ENCODE assay signal across 28 mouse cellular contexts in genomic region chr7:79033745-79034144, GRCm38 (mm10). TPM values are rescaled to one million over a fixed set of nuclear protein-coding genes. Genes with fewer than 3 reads are reported as not detected.
DNase-seq lines count a peak whose midpoint lies in the region; ATAC-seq and TF ChIP-seq lines count a peak whose summit lies in the region.
"Had no signal": no experiment of that assay in that cellular context is flagged by ENCODE, and none has a peak within 500 bp of the region (broad histone marks: within the 10 kb centered on the region; RNA-seq: fewer than 3 reads in every experiment).

No protein-coding gene starts in this region.

- no peaks in the 10 kb centered on the region; the same call in 1 of the 2 replicates for H3K9me3 ChIP-seq in heart, embryonic 11.5 days (replicated peaks; ENCODE audit: control insufficient read depth, low read length)
- peaks cover 3% of the 10 kb centered on the region; the same call in 1 of the 2 replicates for H3K9me3 ChIP-seq in heart, embryonic 14.5 days (ENCODE audit: control insufficient read depth, low read length)
- H3K9me3 ChIP-seq in lung, embryonic 14.5 days (ENCODE audit: low read depth, low read length), result no peaks in the 10 kb centered on the region
- H3K9me3 ChIP-seq: forebrain, embryonic 10.5 days; forebrain, embryonic 13.5 days; G1E; hindbrain, embryonic 10.5 days; intestine, embryonic 15.5 days had no signal

- no peak for TF ChIP-seq CTCF in lung, embryonic 14.5 days (IDR thresholded peaks at IDR 0.05; ENCODE audit: low read depth)

- ATAC-seq in heart, embryonic 11.5 days (replicated peaks; ENCODE audit: insufficient number of reproducible peaks, low FRiP score, low TSS enrichment), result no peak
- no peak for ATAC-seq in heart, embryonic 14.5 days (ENCODE audit: insufficient number of reproducible peaks, insufficient read depth, low FRiP score, low read depth)
- no peak for ATAC-seq in lung, embryonic 14.5 days (ENCODE audit: insufficient read depth)
- ATAC-seq: forebrain, embryonic 13.5 days; forebrain, embryonic 16.5 days; hindbrain, embryonic 16.5 days; intestine, embryonic 15.5 days; Patski had no signal

- intact Hi-C loops in heart, postnatal 36 days (cut with DNase I), result no loop called here

- DNase-seq in heart, adult 18-20 months, result no peak
- no peak for DNase-seq in heart, postnatal 36 days
- DNase-seq in lung, embryonic 14.5 days, result peak; percentile 51
- no peak for DNase-seq in lung, postnatal 25 days (ENCODE audit: low spot score)
- DNase-seq in lung, postnatal 10 days, result peak; percentile 32
- no peak for DNase-seq in lung, postnatal 36 days
- DNase-seq: adrenal gland, postnatal 10 days; adrenal gland, postnatal 36 days; B cell, adult 2 months; cerebellum, adult 18-20 months; cerebellum, adult 9-10 months; cerebellum, postnatal 14 days; gastrocnemius, postnatal 10 days; gastrocnemius, postnatal 36 days; kidney, adult 11 months had no signal

- WGBS in heart, embryonic 11.5 days (ENCODE audit: insufficient replicate concordance), result 24% methylated on average over 2 of the region's 2 CpGs
- 14% methylated on average over 2 of the region's 2 CpGs for WGBS in heart, embryonic 14.5 days
- 33% methylated on average over 2 of the region's 2 CpGs for WGBS in lung, embryonic 14.5 days

- no peaks in the 10 kb centered on the region for H3K36me3 ChIP-seq in heart, embryonic 11.5 days (ENCODE audit: control insufficient read depth, insufficient read depth, low read length)
- H3K36me3 ChIP-seq in heart, embryonic 14.5 days (ENCODE audit: control insufficient read depth, insufficient read depth, low read length), result no peaks in the 10 kb centered on the region
- H3K36me3 ChIP-seq in lung, embryonic 14.5 days (ENCODE audit: insufficient read depth), result no peaks in the 10 kb centered on the region
- H3K36me3 ChIP-seq: forebrain, embryonic 10.5 days; G1E; hindbrain, embryonic 10.5 days; hindbrain, embryonic 13.5 days; intestine, embryonic 15.5 days had no signal

- H3K27me3 ChIP-seq in heart, embryonic 11.5 days (ENCODE audit: control insufficient read depth, insufficient read depth, low read length), result no peaks in the 10 kb centered on the region
- no peaks in the 10 kb centered on the region for H3K27me3 ChIP-seq in heart, embryonic 14.5 days (ENCODE audit: control insufficient read depth, insufficient read depth, low read length)
- H3K27me3 ChIP-seq in lung, embryonic 14.5 days (ENCODE audit: insufficient read depth, low read length), result no peaks in the 10 kb centered on the region
- H3K27me3 ChIP-seq: forebrain, embryonic 13.5 days; hindbrain, embryonic 13.5 days; intestine, embryonic 15.5 days had no signal

- no peak overlapping the region for H3K4me2 ChIP-seq in heart, embryonic 11.5 days
- H3K4me2 ChIP-seq in heart, embryonic 14.5 days (ENCODE audit: low read length), result no peak overlapping the region
- no peak overlapping the region for H3K4me2 ChIP-seq in lung, embryonic 14.5 days
- H3K4me2 ChIP-seq: forebrain, embryonic 13.5 days; hindbrain, embryonic 13.5 days; intestine, embryonic 15.5 days had no signal

- H3K9ac ChIP-seq in heart, embryonic 11.5 days (ENCODE audit: low read depth, low read length), result no peak overlapping the region
- no peak overlapping the region for H3K9ac ChIP-seq in heart, embryonic 14.5 days (ENCODE audit: low read length)
- H3K9ac ChIP-seq in lung, embryonic 14.5 days, result no peak overlapping the region
- H3K9ac ChIP-seq: forebrain, embryonic 13.5 days; hindbrain, embryonic 13.5 days; intestine, embryonic 15.5 days had no signal

- H3K4me3 ChIP-seq in heart, embryonic 11.5 days (ENCODE audit: low read depth, low read length), result no peak overlapping the region
- no peak overlapping the region for H3K4me3 ChIP-seq in heart, embryonic 14.5 days (ENCODE audit: control insufficient read depth in 1 of 2, insufficient read depth in 1 of 2, low read depth in 1 of 2, low read length in 2 of 2)
- H3K4me3 ChIP-seq in lung, embryonic 14.5 days (ENCODE audit: low read depth, low read length), result no peak overlapping the region
- H3K4me3 ChIP-seq: forebrain, embryonic 10.5 days; forebrain, embryonic 13.5 days; hindbrain, embryonic 10.5 days; hindbrain, embryonic 13.5 days; intestine, embryonic 15.5 days had no signal

- H3K27ac ChIP-seq in heart, embryonic 11.5 days (ENCODE audit: low read depth, low read length), result peak overlapping the region; percentile 41
- peak overlapping the region; percentile 54 to 62; a peak in 3 of 4 replicates for H3K27ac ChIP-seq in heart, embryonic 14.5 days (replicated peaks in 1 of 2; ENCODE audit: control insufficient read depth in 1 of 2, insufficient read depth in 1 of 2, low read depth in 2 of 2, low read length in 2 of 2)
- no peak overlapping the region for H3K27ac ChIP-seq in lung, embryonic 14.5 days (ENCODE audit: low read depth)
- H3K27ac ChIP-seq: forebrain, embryonic 10.5 days; forebrain, embryonic 13.5 days; hindbrain, embryonic 10.5 days; hindbrain, embryonic 13.5 days; intestine, embryonic 15.5 days had no signal

- H3K4me1 ChIP-seq in heart, embryonic 11.5 days (ENCODE audit: control insufficient read depth, insufficient read depth, low read length), result peaks cover 9% of the 10 kb centered on the region
- H3K4me1 ChIP-seq in heart, embryonic 14.5 days (ENCODE audit: control insufficient read depth in 2 of 2, insufficient read depth in 2 of 2, low read length in 2 of 2), result peaks cover 14 to 21% of the 10 kb centered on the region in 2 experiments
- H3K4me1 ChIP-seq in lung, embryonic 14.5 days (ENCODE audit: insufficient read depth), result no peaks in the 10 kb centered on the region
- H3K4me1 ChIP-seq: forebrain, embryonic 10.5 days; forebrain, embryonic 13.5 days; hindbrain, embryonic 10.5 days; hindbrain, embryonic 13.5 days; intestine, embryonic 15.5 days had no signal

RNA-seq across cellular contexts. Expression of gene Acan, which starts 19.5 kb away (rescaled TPM):
- 0.31 and 0.52 TPM in 2 replicates for polyA plus RNA-seq in heart, embryonic 11.5 days (2014; fragmentation: Nextera tagmentation; extraction: Ambion mirVana)
- total RNA-seq in heart, adult 18-20 months (2021), result under 1 TPM; 0.10 to 0.28 TPM
- 1.8 and 2.2 TPM in 2 replicates for polyA plus RNA-seq in heart, embryonic 14.5 days (2014; fragmentation: Nextera tagmentation; extraction: Ambion mirVana)
- under 1 TPM; 0.14 to 0.19 TPM for total RNA-seq in heart, postnatal 36 days (2021)
- polyA plus RNA-seq in lung, embryonic 14.5 days (2014; fragmentation: Nextera tagmentation; extraction: Ambion mirVana), result 0.05 and 0.19 TPM in 2 replicates
- total RNA-seq: CH12.LX; granulocyte monocyte progenitor cell, adult 5-6 weeks had no signal
- polyA plus RNA-seq: forebrain, embryonic 13.5 days; G1E; Patski had no signal

Comparison
In these comparisons a context has a peak if more than half of its experiments do, and no peak if none do; other contexts are left out.
1. DNase-seq: peak in lung, embryonic 14.5 days (single experiment) and lung, postnatal 10 days (single experiment); none in heart, adult 18-20 months (0 of 2), heart, postnatal 36 days (0 of 2), lung, postnatal 25 days (single experiment) and lung, postnatal 36 days (single experiment).